Mouse (Mus musculus) c-Kit-positive CD71-positive TER-119-positive erythroid progenitor cells, embryonic 14.5 days (primary cell): ENCODE results near the gene Cep250.
A peak's percentile ranks its signal among the peaks of the same experiment; 100 is the strongest.

Source experiments
- DNase-seq: peaks from one replicate; pipeline ENCODE4 v3.0.0-alpha.2; 2013; ENCODE audit warnings: low spot score

The Cep250 gene

GRCm38 (mm10) chr2:155973348-155973747 is 17.1 kb downstream of the Cep250 start:
- no peak for DNase-seq

- no peak for DNase-seq
These were observed 18.0 kb downstream of the Cep250 start for GRCm38 (mm10) chr2:155974087-155974731.

- DNase-seq, result no peak
These were observed 23.2 kb downstream of the Cep250 start for GRCm38 (mm10) chr2:155979328-155979991.

GRCm38 (mm10) chr2:155985776-155986175 is 29.5 kb downstream of the Cep250 start:
- DNase-seq, result no peak

- DNase-seq, result no peak
These were observed 30.9 kb downstream of the Cep250 start for GRCm38 (mm10) chr2:155987131-155987530.

GRCm38 (mm10) chr2:155989085-155989484 is 32.8 kb downstream of the Cep250 start:
- peak; percentile 85 for DNase-seq

- no peak for DNase-seq
These were observed 34.9 kb downstream of the Cep250 start for GRCm38 (mm10) chr2:155991151-155991550.

GRCm38 (mm10) chr2:155991863-155992321 is 35.6 kb downstream of the Cep250 start:
- DNase-seq, result peak; percentile 52

- no peak for DNase-seq
These were observed 49.1 kb downstream of the Cep250 start for GRCm38 (mm10) chr2:156005393-156005792.

- DNase-seq, result peak; percentile 97
These were observed 51.8 kb downstream of the Cep250 start, which contains the start of the genes 6430550D23Rik and Ergic3 for GRCm38 (mm10) chr2:156007888-156008532. 6430550D23Rik (minus strand) TSS chr2:156007977. Ergic3 (plus strand) TSS chr2:156008045.

- DNase-seq, result no peak
These were observed 61.8 kb downstream of the Cep250 start for GRCm38 (mm10) chr2:156018106-156018505.

GRCm38 (mm10) chr2:156021219-156021618 is 65.0 kb downstream of the Cep250 start:
- DNase-seq, result peak; percentile 56

GRCm38 (mm10) chr2:156021765-156022164 is 65.5 kb downstream of the Cep250 start:
- peak; percentile 37 for DNase-seq

GRCm38 (mm10) chr2:156025482-156025881 is 69.2 kb downstream of the Cep250 start:
- peak; percentile 28 for DNase-seq

- DNase-seq, result no peak
These were observed 83.1 kb downstream of the Cep250 start for GRCm38 (mm10) chr2:156039390-156039789.

- DNase-seq, result no peak
These were observed 86.6 kb downstream of the Cep250 start for GRCm38 (mm10) chr2:156042903-156043302.

GRCm38 (mm10) chr2:156047929-156048328 is 91.7 kb downstream of the Cep250 start:
- no peak for DNase-seq
